Mouse (Mus musculus): Measurements from ENCODE around the gene Armc9. TPM values are rescaled to one million over a fixed set of nuclear protein-coding genes. Genes with fewer than 3 reads are reported as not detected.

Gene Armc9
- 35.7 and 39.7 TPM in 2 replicates for polyA plus RNA-seq (2015; fragmentation: Nextera tagmentation; extraction: Ambion mirVana)

DNA sequence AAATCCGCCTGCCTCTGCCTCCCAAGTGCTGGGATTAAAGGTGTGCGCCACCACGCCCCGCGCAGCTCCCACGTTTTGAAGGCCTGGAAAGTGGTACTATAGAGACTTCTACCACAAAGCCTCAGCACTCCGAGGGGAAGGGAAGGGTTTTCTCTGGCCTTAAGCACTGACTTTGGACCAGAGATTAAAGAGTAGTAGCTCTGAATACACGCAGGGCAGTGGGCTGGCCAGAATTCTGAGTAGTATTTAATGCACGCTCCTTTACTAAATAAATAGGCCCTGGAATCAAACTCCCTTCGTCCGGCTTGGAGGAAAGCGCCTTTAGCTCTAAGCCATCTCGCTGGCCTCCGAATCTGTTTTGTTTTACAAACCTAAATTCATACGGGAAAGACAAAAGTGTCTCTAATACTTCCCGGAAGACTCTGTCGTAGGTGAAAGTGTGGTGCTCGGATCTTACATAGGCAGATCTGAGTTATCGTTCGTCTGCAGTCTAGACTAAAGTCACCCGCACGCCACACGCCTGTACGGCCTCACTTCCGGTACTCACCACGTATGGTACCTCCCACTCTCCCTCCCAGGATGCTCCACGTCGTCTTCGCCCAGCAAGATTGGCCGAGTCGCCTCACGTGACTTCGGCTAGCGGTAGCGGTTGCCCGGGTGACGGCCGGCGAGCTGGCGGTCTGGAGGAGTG lies at the start of gene Armc9:
Armc9 (plus strand) TSS at position 648 of the 691 bp plus-strand sequence.
- Histone ChIP-seq H3K9ac (peak within 1 kb of the TSS; percentile 72), H3K36me3 (replicated peaks) (no peaks in the 10 kb centered on the region; the same call in 1 of the 2 replicates), H3K4me1 (peaks cover 22% of the 10 kb centered on the region), H3K27me3 (replicated peaks) (no peaks in the 10 kb centered on the region), H3K27ac (peak within 1 kb of the TSS; percentile 80), H3K4me3 (peak within 1 kb of the TSS; percentile 84), H3K9me3 (no peaks in the 10 kb centered on the region), H3K4me2 (peak within 1 kb of the TSS; percentile 61)
- WGBS = 5% methylated on average over 40 of the region's 40 CpGs
- ATAC-seq (replicated peaks) = peak; percentile 100

DNA sequence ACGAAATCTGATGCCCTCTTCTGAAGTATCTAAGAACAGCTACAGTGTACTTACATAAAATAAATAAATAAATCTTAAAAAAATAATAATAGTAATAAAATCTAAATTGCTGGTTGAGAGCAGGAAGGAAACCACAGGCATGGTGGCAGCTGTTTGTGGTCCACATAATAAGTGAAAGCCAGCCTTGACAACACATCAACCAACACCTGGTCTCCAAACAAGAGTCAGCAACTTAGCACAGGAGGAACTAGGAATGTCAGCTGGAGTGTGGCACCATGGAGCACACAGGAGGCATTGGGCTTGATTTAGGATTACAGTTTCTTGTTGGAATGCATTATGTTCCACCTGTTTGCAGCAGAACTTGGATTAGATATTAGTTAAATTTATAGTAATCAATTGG lies 49.5 kb upstream of the Armc9 start:
- Histone ChIP-seq H3K9ac (no peak overlapping the region), H3K4me2 (no peak overlapping the region), H3K27me3 (replicated peaks) (no peaks in the 10 kb centered on the region), H3K27ac (no peak overlapping the region), H3K9me3 (no peaks in the 10 kb centered on the region), H3K36me3 (replicated peaks) (no peaks in the 10 kb centered on the region), H3K4me3 (no peak overlapping the region), H3K4me1 (no peaks in the 10 kb centered on the region)
- no peak for ATAC-seq (replicated peaks)
- 96% methylated on average over 1 of the region's 1 CpGs for WGBS

DNA sequence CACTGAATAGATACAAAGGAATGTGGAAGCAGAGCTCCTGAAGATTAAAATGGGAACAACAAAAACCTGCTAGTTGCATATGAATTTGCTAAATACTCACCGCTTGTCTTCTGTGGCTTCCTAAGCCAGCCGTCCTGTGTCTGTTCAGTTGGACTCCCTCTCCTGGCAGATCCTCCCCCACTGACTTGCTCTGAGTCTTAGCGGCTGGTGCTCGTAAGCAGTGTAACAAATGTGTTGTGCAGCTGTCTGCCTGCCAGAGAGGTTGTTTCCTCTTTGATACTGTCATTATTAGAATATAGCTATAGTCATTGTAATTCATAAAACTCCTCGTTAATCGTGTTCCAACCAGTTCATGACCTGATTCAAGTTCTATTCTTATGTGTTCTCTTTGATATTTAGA lies 42.8 kb upstream of the Armc9 start, which contains the start of gene Htr2b:
Htr2b (minus strand) TSS at position 192 of the 400 bp plus-strand sequence.
- no peak for ATAC-seq (replicated peaks)
- 51% methylated on average over 6 of the region's 6 CpGs for WGBS

DNA sequence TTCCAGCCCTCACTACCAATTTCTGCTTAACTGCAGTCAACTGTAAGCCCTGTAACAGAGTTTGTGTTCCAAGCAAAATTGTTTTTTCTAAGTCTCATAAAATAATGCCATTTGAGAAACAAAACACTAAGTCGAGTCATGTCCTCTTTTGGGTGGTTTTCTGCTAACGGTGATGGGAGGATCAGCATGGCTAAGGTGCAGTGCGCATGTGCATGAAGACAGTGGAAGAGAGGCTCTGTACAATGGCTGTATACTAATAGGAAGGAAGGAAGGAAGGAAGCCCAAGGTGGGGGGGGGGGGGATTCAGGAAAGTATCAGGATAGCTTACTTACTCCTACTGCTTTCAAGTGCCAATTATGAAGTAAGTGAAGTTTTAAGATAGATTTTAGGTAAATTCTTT lies 40.4 kb upstream of the Armc9 start:
- Histone ChIP-seq H3K27me3 (replicated peaks) (no peaks in the 10 kb centered on the region), H3K27ac (no peak overlapping the region), H3K36me3 (replicated peaks) (peaks cover 16% of the 10 kb centered on the region; the same call in 1 of the 2 replicates), H3K4me1 (no peaks in the 10 kb centered on the region), H3K4me2 (no peak overlapping the region), H3K9ac (no peak overlapping the region), H3K9me3 (no peaks in the 10 kb centered on the region), H3K4me3 (no peak overlapping the region)
- 93% methylated on average over 3 of the region's 3 CpGs for WGBS
- no peak for ATAC-seq (replicated peaks)

More for the DNA sequence above, 42.8 kb upstream of the Armc9 start, which contains the start of gene Htr2b:
- Histone ChIP-seq H3K9ac (no peak within 1 kb of the TSS), H3K27ac (no peak within 1 kb of the TSS), H3K27me3 (replicated peaks) (no peaks in the 10 kb centered on the region), H3K4me1 (no peaks in the 10 kb centered on the region), H3K36me3 (replicated peaks) (0 out of 2 replicates have a peak, but pooled peaks cover 3% of the 10 kb centered on the region), H3K4me3 (no peak within 1 kb of the TSS), H3K9me3 (no peaks in the 10 kb centered on the region), H3K4me2 (no peak within 1 kb of the TSS)

DNA sequence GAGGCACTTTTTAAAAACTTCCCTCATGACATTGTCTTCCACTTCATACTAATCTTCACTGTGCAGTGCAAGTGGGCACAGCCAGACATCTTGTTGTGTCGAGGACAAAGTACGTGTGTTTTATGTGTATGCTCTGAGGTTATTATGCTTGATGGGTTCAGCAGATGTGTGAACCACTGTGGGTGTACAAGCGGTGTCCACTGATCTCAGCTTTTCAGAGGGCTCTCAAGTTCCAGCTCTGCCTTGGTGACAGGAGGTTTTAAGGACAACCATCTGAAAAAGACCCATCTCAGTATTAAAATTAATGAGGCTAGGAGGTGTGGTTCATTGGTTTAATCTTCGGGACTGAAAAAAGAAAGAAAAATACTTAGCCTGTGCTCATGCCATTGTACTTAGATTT lies 35.0 kb upstream of the Armc9 start:
- WGBS = 91% methylated on average over 4 of the region's 4 CpGs
- no peak overlapping the region for H3K4me2 ChIP-seq
- no peaks in the 10 kb centered on the region for H3K27me3 ChIP-seq (replicated peaks)
- no peaks in the 10 kb centered on the region for H3K4me1 ChIP-seq
- no peak overlapping the region for H3K9ac ChIP-seq
- ATAC-seq (replicated peaks) = no peak
- no peak overlapping the region for H3K27ac ChIP-seq
- H3K36me3 ChIP-seq (replicated peaks) = peaks cover 27% of the 10 kb centered on the region
- H3K4me3 ChIP-seq = no peak overlapping the region
- H3K9me3 ChIP-seq = no peaks in the 10 kb centered on the region

DNA sequence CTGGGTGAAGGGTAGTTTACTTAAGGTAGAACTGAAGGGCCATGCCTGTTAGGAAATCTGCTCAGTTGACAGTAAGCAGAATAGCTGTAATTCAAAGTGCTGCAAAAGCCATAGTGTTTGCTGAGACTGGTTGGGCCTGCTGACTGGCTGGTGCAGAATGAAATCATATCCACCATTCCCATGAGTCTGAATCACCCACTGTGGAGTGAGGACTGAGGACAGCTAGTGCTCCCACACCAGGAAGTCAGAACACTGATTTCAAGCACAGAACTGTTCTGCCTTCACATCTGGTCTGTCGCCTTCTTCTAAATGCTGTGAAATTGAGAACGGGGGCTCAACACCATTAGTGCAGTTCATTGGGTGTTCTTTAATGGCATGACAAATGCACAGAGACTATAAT lies 28.5 kb upstream of the Armc9 start:
- Histone ChIP-seq H3K4me2 (no peak overlapping the region), H3K36me3 (replicated peaks) (peaks cover 42% of the 10 kb centered on the region), H3K27me3 (replicated peaks) (no peaks in the 10 kb centered on the region), H3K9ac (no peak overlapping the region), H3K4me1 (no peaks in the 10 kb centered on the region), H3K4me3 (no peak overlapping the region), H3K27ac (no peak overlapping the region), H3K9me3 (no peaks in the 10 kb centered on the region)
- ATAC-seq (replicated peaks) = no peak
- WGBS = 91% methylated on average over 2 of the region's 2 CpGs

DNA sequence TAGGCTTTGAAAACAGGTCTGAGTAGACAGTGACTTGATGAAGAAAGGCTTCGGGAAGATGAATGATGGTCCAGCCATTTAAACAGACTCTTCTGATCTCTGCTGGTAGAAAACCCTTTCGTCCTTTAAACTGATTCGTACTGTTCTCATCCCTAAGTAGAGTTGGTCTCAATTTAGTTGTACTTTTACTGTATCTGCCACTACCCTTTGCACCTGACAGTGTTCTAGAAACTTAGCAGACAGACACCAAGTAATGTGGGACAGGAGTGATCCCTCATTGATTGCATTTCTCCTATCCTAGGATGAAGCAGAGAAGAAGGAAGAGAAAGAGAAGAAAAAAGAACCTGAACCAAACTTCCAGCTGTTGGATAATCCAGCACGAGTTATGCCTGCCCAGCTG lies 21.2 kb upstream of the Armc9 start, which contains the start of gene Gm21972:
Gm21972 (plus strand) TSS at position 301 of the 400 bp plus-strand sequence.
- 94% methylated on average over 4 of the region's 4 CpGs for WGBS

DNA sequence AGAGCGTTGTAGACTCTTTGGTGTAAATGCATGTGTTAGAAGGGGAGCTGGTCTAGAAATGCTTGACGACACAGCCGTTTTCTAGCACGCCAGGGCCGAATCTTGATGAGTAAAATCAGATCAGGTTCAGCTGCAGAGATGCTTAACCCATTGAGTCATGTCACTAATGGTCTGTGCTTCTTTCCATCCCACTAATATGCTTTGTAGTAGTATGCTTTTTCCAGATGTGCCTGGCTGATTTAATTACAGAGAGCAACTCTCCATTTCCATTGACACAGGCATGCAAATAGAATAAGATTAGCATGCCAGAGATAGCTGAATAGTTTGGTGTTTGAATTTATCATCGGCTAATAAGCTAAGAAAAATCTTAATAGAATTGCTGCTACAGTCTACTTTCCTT lies 19.3 kb upstream of the Armc9 start:
- Histone ChIP-seq H3K9ac (no peak overlapping the region), H3K27me3 (replicated peaks) (no peaks in the 10 kb centered on the region), H3K4me2 (no peak overlapping the region), H3K4me3 (no peak overlapping the region), H3K9me3 (no peaks in the 10 kb centered on the region), H3K4me1 (no peaks in the 10 kb centered on the region), H3K27ac (no peak overlapping the region), H3K36me3 (replicated peaks) (peaks cover 60% of the 10 kb centered on the region)
- 91% methylated on average over 6 of the region's 6 CpGs for WGBS
- no peak for ATAC-seq (replicated peaks)

More for the DNA sequence above, 21.2 kb upstream of the Armc9 start, which contains the start of gene Gm21972:
- no peaks in the 10 kb centered on the region for H3K4me1 ChIP-seq
- ATAC-seq (replicated peaks) = no peak
- peaks cover 61% of the 10 kb centered on the region for H3K36me3 ChIP-seq (replicated peaks)
- no peak within 1 kb of the TSS for H3K4me2 ChIP-seq
- no peaks in the 10 kb centered on the region for H3K9me3 ChIP-seq
- H3K27ac ChIP-seq = no peak within 1 kb of the TSS
- no peaks in the 10 kb centered on the region for H3K27me3 ChIP-seq (replicated peaks)
- no peak within 1 kb of the TSS for H3K4me3 ChIP-seq
- H3K9ac ChIP-seq = no peak within 1 kb of the TSS

DNA sequence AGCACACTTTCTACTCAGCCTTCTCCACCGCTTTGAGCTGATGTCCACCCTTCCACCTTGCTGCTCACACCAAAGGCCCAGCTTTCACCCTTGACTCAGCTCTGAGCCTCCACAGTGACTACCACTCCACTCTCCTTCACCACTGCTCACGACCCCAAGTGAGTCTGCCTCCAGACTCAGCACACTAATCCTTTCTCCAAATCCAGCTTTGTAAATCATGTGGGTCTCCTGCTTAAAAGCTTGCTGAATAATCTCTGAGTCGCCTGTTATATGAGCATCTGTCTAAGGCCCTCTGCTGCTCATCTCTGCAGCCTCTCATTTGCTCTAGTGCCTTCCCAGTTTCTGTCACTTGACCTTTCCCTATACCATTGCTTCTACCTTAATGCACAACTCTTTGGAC lies 13.5 kb upstream of the Armc9 start:
- peaks cover 28% of the 10 kb centered on the region for H3K36me3 ChIP-seq (replicated peaks)
- ATAC-seq (replicated peaks) = no peak
- no peaks in the 10 kb centered on the region for H3K4me1 ChIP-seq
- no peak overlapping the region for H3K4me2 ChIP-seq
- WGBS = 82% methylated on average over 3 of the region's 3 CpGs
- no peak overlapping the region for H3K27ac ChIP-seq
- H3K27me3 ChIP-seq (replicated peaks) = no peaks in the 10 kb centered on the region
- no peak overlapping the region for H3K4me3 ChIP-seq
- no peak overlapping the region for H3K9ac ChIP-seq
- H3K9me3 ChIP-seq = no peaks in the 10 kb centered on the region

DNA sequence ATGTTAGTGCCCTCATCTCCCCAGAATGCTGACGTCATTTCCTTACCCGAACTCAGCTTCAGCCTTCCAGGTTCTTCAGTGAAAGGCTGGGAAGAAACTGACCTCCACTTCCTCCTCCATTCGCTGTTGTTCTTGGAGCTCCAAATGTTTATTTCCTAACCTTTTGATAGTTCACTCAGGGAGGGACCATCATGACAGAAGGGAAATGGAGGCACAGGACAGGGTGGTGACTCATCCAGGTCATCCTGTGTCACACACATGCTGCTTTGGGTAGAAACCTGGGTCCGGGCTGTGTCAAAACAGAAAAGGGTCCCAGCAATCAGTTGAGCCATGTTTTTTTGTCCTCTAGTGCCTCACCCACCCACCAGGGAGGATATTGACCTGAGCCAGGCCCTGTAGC lies 11.4 kb upstream of the Armc9 start:
- ATAC-seq (replicated peaks) = no peak
- WGBS = 82% methylated on average over 4 of the region's 4 CpGs

DNA sequence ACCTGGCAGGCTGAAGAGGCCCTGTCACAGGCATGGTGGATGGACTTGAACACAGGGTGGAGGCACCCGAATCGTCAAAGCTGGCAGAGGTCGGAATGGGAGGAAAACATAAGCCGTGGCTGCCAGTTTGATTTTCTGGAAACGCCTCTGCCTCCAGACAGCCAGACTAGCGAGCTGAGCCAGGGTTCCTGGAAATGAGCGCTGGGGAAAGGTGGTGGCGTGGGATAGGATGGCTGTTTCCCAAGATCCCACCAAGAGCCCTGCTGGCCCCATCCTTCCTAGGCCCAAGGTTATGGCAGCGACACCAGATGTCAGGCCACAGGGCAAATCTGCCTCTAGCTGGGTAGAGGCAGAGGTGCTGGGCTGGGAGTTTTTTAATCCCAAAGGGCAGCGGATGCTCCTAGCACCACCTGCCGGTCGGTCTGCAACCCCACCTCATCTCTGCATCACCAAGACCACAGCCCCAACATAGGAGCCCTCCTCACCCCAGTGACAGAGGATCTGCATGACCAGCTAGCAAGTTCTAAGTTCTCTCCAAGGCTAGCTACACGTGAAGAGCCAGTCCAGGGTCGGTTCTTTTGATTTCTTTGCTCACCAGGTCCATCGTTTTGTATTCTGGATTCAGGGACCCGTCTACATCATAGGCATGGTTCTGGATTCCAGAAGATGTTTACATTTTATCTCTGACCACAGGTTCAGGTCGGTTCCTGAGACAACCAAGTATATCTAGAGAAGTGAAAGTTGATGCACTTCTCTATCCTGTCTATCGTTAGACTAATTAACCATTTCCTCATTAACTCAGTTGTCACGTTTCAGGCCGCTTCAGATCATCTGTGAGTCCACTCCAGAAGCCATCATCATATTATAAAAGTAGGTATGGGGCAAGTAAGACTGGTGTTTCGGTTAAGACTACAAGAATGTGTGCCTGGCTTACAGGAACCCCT lies 10.3 kb upstream of the Armc9 start:
- Histone ChIP-seq H3K27me3 (replicated peaks) (no peaks in the 10 kb centered on the region), H3K4me3 (no peak overlapping the region), H3K4me2 (no peak overlapping the region), H3K9me3 (no peaks in the 10 kb centered on the region), H3K9ac (no peak overlapping the region), H3K27ac (no peak overlapping the region), H3K4me1 (no peaks in the 10 kb centered on the region), H3K36me3 (replicated peaks) (peaks cover 4% of the 10 kb centered on the region; the same call in 1 of the 2 replicates)
- no peak for ATAC-seq (replicated peaks)
- WGBS = 73% methylated on average over 21 of the region's 21 CpGs

More for the DNA sequence above, 11.4 kb upstream of the Armc9 start:
- Histone ChIP-seq H3K9me3 (no peaks in the 10 kb centered on the region), H3K27me3 (replicated peaks) (no peaks in the 10 kb centered on the region), H3K9ac (no peak overlapping the region), H3K4me2 (no peak overlapping the region), H3K27ac (no peak overlapping the region), H3K4me1 (no peaks in the 10 kb centered on the region), H3K36me3 (replicated peaks) (peaks cover 14% of the 10 kb centered on the region), H3K4me3 (no peak overlapping the region)

DNA sequence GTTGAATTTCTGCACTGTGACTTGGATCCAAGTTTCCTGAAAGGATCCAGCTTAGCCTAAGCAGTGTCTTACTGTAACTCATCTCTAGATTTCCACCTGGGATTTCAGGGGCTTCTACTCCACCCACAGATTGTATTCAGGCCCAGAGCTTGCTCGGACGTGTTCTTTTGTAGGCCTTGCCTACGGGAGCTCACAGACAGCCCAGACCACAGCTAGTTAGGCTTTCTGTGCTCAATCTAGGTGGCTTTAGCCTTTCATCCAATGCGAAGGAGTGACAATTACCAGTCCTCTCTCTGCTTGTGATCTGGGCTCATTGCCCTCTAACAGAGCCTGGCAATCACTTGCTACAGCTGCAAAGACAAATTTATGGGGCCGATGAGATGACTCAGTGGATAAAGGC lies 8.3 kb upstream of the Armc9 start:
- H3K27ac ChIP-seq = no peak overlapping the region
- H3K9me3 ChIP-seq = no peaks in the 10 kb centered on the region
- no peaks in the 10 kb centered on the region for H3K4me1 ChIP-seq
- H3K9ac ChIP-seq = no peak overlapping the region
- 91% methylated on average over 5 of the region's 5 CpGs for WGBS
- H3K36me3 ChIP-seq (replicated peaks) = no peaks in the 10 kb centered on the region
- H3K4me3 ChIP-seq = no peak overlapping the region
- no peaks in the 10 kb centered on the region for H3K27me3 ChIP-seq (replicated peaks)
- no peak for ATAC-seq (replicated peaks)
- no peak overlapping the region for H3K4me2 ChIP-seq
